Mouse (Mus musculus) heart, postnatal 36 days (tissue): ENCODE data around the gene Tmed2. TPM values are rescaled to one million over a fixed set of nuclear protein-coding genes. Genes with fewer than 3 reads are reported as not detected.
"Not testable (repeated sequence)": the region's sequence is repeated elsewhere in the genome, so short reads cannot be mapped to it uniquely, and the experiment has no call there.

Experiments used
- DNase-seq, 2 experiments: peaks; one replicate each; pipeline ENCODE4 v3.0.0; 2021 to 2022
- intact Hi-C: fragments of 180-260 bp; cut with DNase I; formaldehyde crosslinking; loops from one replicate; pipeline ENCODE4 v1.15.1; 2025
- total RNA-seq, 2 experiments: library from RNA; stranded (reverse); gene quantifications; 2 replicates each; pipeline ENCODE4 v1.2.3; 2021

The Tmed2 gene
- total RNA-seq, 2 experiments from 2014 or later: 174 to 177 TPM

GRCm38 (mm10) chr5:124552558-124553307 lies 12.2 kb downstream of the Tmed2 start, which contains the start of gene Ddx55:
Ddx55 (plus strand) TSS chr5:124552864.
- DNase-seq: peak; percentile 89 to 90
- intact Hi-C loops: loop anchor here (5.0 kb wide), 1 partner anchor 200 kb away; no protein-coding TSS in a partner anchor

- intact Hi-C loops: loop anchor here (5.0 kb wide), 1 partner anchor 201 kb away; no protein-coding TSS in a partner anchor
- no peak for DNase-seq
Measured at GRCm38 (mm10) chr5:124553607-124554006, 13.1 kb downstream of the Tmed2 start.

DNA sequence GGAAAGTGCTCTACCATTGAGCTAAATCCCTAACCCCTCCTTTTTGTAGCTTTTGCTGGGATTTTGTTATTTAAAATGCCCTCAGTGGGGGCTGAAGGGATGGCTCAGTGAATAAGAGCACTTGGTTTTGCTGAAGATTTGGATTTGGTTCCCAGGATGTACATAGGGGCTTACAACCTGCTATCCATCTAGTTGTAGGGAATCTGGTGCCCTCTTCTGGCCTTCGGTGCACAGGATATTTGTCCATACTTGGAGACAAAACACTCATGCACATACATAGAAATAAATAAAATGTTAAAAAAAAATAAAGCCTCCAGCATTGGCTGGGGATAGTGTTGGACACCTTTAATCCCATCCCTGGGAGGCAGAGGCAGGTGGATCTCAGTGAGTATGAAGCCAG lies 14.7 kb downstream of the Tmed2 start:
- DNase-seq: no peak

GRCm38 (mm10) chr5:124571068-124571467 lies 30.6 kb downstream of the Tmed2 start:
- intact Hi-C loops: no loop called here
- no peak for DNase-seq

More for the DNA sequence above, 14.7 kb downstream of the Tmed2 start:
- intact Hi-C loops: no loop called here

- intact Hi-C loops: no loop called here
- DNase-seq: no peak
Measured at GRCm38 (mm10) chr5:124575467-124575866, 35.0 kb downstream of the Tmed2 start.

- DNase-seq: peak; percentile 92 to 97
- intact Hi-C loops: no loop called here
Measured at GRCm38 (mm10) chr5:124578633-124579317, 38.3 kb downstream of the Tmed2 start, which contains the start of the genes Eif2b1 and Gtf2h3. Eif2b1 (minus strand) TSS chr5:124579131. Gtf2h3 (plus strand) TSS chr5:124579140.

DNA sequence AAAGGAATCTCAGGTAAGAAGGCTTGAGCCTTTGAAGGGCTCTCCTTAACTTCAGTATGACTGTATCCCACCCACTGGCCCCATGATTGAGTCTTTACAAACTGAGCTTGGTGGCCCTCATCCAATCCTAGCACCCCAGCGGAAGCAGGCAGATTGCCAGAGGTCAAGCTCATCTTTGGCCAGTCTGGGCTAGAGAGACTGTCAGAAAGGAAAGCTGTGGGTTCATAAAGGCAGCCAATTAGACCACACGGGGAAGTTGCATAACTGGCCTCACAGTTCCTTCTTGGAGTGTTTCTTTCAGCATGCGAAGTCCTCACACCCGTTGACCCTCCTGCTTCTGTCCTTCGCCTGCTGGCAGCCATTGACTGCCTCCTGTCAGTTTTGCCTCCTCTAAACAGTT lies 42.0 kb downstream of the Tmed2 start:
- DNase-seq: peak in 1 of 2 experiments; percentile 21
- intact Hi-C loops: no loop called here

- intact Hi-C loops: no loop called here
- no peak for DNase-seq
Measured at GRCm38 (mm10) chr5:124592768-124593167, 52.3 kb downstream of the Tmed2 start.

DNA sequence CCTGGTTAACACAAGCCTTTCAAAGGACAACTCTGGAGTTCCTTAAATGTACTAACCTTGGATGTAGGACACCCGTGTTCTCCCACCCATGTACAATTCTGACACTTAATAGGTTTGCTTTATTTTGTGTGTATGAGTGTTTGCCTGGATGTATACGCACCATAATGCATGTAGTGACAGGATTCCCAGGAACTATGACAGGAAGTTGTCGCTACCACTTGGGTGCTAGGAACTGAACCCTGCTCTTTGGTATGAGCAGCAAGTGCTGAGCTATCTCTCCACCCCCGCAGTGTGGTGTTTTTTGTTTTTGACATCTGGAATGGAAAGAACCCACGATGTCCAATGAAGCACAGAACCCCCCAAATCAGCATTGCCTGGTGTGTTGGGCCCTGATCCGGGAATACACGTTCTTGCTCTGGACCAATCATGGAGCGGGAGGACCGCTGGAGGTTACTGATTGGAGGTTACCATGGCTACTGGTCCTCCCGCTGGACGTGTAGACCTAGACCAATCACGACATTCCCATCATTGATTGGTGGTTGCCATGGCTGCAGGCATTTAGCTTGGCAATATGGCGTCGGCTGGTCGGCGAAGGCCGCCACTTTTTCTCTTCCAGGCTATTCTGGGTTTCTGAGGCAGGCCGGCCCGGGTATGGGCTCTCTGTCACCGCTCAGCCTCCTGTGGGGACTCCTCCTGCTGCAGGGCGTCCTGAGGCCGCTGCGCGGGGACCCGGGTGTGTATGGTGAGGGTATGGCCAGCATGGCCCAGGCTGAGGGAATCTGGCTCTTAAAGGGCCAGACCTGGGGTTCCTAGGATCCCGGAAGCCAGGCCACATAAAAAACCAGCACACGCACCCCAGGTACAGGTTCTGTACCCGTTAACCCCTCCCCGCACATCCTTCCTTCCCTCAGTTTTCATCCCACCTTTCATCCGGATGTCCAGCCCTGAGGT lies 58.0 kb downstream of the Tmed2 start:
- DNase-seq: peak; percentile 86
- intact Hi-C loops: no loop called here

DNA sequence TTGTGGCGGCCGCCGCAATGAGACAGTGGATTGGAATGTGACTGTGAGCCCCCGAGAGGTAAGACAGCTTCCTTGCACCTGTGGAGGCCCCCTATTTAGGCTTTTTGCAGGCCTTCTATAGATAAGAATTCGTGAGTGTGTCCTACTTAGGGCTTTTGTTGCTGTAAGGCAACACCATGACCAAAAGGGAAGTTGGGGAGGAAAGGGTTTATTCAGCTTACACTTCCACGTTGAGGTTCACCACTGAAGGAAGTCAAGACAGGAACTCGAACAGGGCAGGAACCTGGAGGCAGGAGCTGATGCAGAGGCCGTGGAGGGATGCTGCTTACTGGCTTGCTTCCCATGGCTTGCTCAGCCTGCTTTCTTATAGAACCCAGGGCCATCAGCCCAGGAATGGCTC lies 59.2 kb downstream of the Tmed2 start:
- DNase-seq, intact Hi-C loops: not testable (repeated sequence)

Other genes with a start within 250 kb of the Tmed2 start
- gene Mphosph9, start 212.7 kb upstream of the Tmed2 start, total RNA-seq: 1 to 10 TPM; 5.4 to 5.8 TPM
- 10 to 100 TPM; 12.1 to 13.1 TPM for gene 2810006K23Rik, start 212.6 kb upstream of the Tmed2 start, total RNA-seq
- gene Cdk2ap1, start 177.6 kb upstream of the Tmed2 start, total RNA-seq: 100 to 1,000 TPM; 164 to 167 TPM
- 10 to 100 TPM; 65.3 to 71.7 TPM for gene Sbno1, start 114.7 kb upstream of the Tmed2 start, total RNA-seq
- gene Kmt5a, start 100.8 kb upstream of the Tmed2 start, total RNA-seq: 100 to 1,000 TPM; 191 to 237 TPM
- 1 to 10 TPM; 7.9 to 9.9 TPM for gene Rilpl2, start 62.3 kb upstream of the Tmed2 start, total RNA-seq
- 10 to 100 TPM in 1 of 2 experiments, 1 to 10 TPM in 1; 9.7 to 18.2 TPM for gene Snrnp35, start 57.6 kb upstream of the Tmed2 start, total RNA-seq
- 100 to 1,000 TPM; 209 to 229 TPM for gene Rilpl1, start 9.3 kb upstream of the Tmed2 start, total RNA-seq
- gene Ddx55, start 12.2 kb downstream of the Tmed2 start, total RNA-seq: 1 to 10 TPM; 4.0 to 6.1 TPM
- 10 to 100 TPM; 26.6 to 33.0 TPM for gene Eif2b1, start 38.4 kb downstream of the Tmed2 start, total RNA-seq
- gene Gtf2h3, start 38.4 kb downstream of the Tmed2 start, total RNA-seq: 10 to 100 TPM; 18.0 to 19.5 TPM
- 10 to 100 TPM; 42.1 to 58.2 TPM for gene Atp6v0a2, start 87.9 kb downstream of the Tmed2 start, total RNA-seq
- under 1 TPM in 1 of 2 experiments, not detected in 1; 0.06 TPM for gene Dnah10, start 184.4 kb downstream of the Tmed2 start, total RNA-seq